In the genomic region with DNA sequence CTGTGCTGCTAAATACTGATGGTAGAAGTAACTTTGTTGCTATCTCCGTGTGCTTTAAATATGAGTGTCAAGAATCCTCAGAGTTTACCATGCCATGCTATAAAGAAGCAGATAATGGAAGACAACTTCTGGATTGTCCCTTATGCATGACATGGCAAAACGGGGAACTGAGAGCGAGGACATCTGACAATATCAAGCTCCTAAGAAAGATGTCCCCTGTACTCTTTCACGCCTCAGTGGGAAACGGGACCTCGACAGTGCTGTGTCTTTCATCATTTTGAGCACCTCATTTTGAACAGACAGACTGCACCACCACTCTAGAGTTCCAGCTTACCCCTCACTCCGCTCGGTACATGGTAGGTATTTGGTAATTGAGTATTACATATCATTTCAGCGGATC, we compare ENCODE assay signal across 20 mouse cellular contexts. TPM values are rescaled to one million over a fixed set of nuclear protein-coding genes. Genes with fewer than 3 reads are reported as not detected.
DNase-seq lines count a peak whose midpoint lies in the region; ATAC-seq and TF ChIP-seq lines count a peak whose summit lies in the region.
"Had no signal": no experiment of that assay in that cellular context is flagged by ENCODE, and none has a peak within 500 bp of the region (broad histone marks: within the 10 kb centered on the region; RNA-seq: fewer than 3 reads in every experiment).

No protein-coding gene starts in this region.

- H3K9me3 ChIP-seq in heart, embryonic 14.5 days (ENCODE audit: control insufficient read depth, low read length) = no peaks in the 10 kb centered on the region
- H3K9me3 ChIP-seq: embryonic facial prominence, embryonic 10.5 days; forebrain, embryonic 13.5 days; hindbrain, embryonic 12.5 days had no signal

- no peak overlapping the region for H3K4me2 ChIP-seq in heart, embryonic 14.5 days (ENCODE audit: low read length)
- H3K4me2 ChIP-seq: forebrain, embryonic 13.5 days; hindbrain, embryonic 12.5 days had no signal

- peak overlapping the region; percentile 95 for H3K27ac ChIP-seq in gastrocnemius, adult 2 months
- 0 out of 4 replicates have a peak overlapping the region, but pooled peaks have one; percentile 4 to 17 for H3K27ac ChIP-seq in heart, embryonic 14.5 days (replicated peaks in 1 of 2; ENCODE audit: control insufficient read depth in 1 of 2, insufficient read depth in 1 of 2, low read depth in 2 of 2, low read length in 2 of 2)
- H3K27ac ChIP-seq in olfactory bulb, adult 2 months (ENCODE audit: insufficient read depth, low read depth, low read length) = peak overlapping the region; percentile 46; the same call in 1 of the 2 replicates
- H3K27ac ChIP-seq in left cerebral cortex, adult 2 months = no peak overlapping the region
- H3K27ac ChIP-seq: embryonic facial prominence, embryonic 10.5 days; forebrain, embryonic 13.5 days; hindbrain, embryonic 12.5 days had no signal

- no peak for ATAC-seq in heart, embryonic 14.5 days (ENCODE audit: insufficient number of reproducible peaks, insufficient read depth, low FRiP score, low read depth)
- ATAC-seq: activated CD4-positive, CD25-positive, alpha-beta regulatory T cell, adult 4 months; hindbrain, embryonic 16.5 days; inflammation-experienced regulatory T-cells, adult 6 months; Patski had no signal

- no peak for DNase-seq in gastrocnemius, adult 2 months
- no peak for DNase-seq in gastrocnemius, postnatal 36 days
- DNase-seq in heart, postnatal 14 days = no peak
- DNase-seq in A20 (ENCODE audit: low read depth, low spot score) = peak; percentile 79
- DNase-seq in left cerebral cortex, adult 2 months (ENCODE audit: extremely low spot score in 1 of 2, low spot score in 2 of 2) = no peak
- DNase-seq: adrenal gland, postnatal 25 days; cerebellum, postnatal 10 days; gastrocnemius, postnatal 25 days; kidney, adult 11 months had no signal

- 73% methylated on average over 9 of the region's 9 CpGs for WGBS in heart, embryonic 14.5 days
- 82% methylated on average over 9 of the region's 9 CpGs for WGBS in olfactory bulb, adult 2 months

- H3K4me1 ChIP-seq in heart, embryonic 14.5 days (ENCODE audit: control insufficient read depth in 2 of 2, insufficient read depth in 2 of 2, low read length in 2 of 2) = peaks cover 33 to 68% of the 10 kb centered on the region in 2 experiments
- H3K4me1 ChIP-seq in olfactory bulb, adult 2 months (ENCODE audit: control insufficient read depth, insufficient read depth, low read length) = peaks cover 43% of the 10 kb centered on the region

- no peaks in the 10 kb centered on the region for H3K27me3 ChIP-seq in heart, embryonic 14.5 days (ENCODE audit: control insufficient read depth, insufficient read depth, low read length)
- H3K27me3 ChIP-seq: CH12.LX; hindbrain, embryonic 12.5 days; Patski had no signal

- intact Hi-C loops in gastrocnemius, adult 2 months (cut with DNase I) = no loop called here
- intact Hi-C loops in gastrocnemius, postnatal 36 days (cut with DNase I) = no loop called here
- intact Hi-C loops in heart, postnatal 14 days (cut with DNase I) = no loop called here
- intact Hi-C loops in left cerebral cortex, adult 2 months (cut with DNase I) = no loop called here

- H3K9ac ChIP-seq in heart, embryonic 14.5 days (ENCODE audit: low read length) = no peak overlapping the region
- H3K9ac ChIP-seq: forebrain, embryonic 13.5 days; forebrain, postnatal 0 days; hindbrain, embryonic 12.5 days had no signal

- no peak for TF ChIP-seq CTCF in gastrocnemius, adult 2 months (IDR thresholded peaks at IDR 0.05)
- no peak for TF ChIP-seq CTCF in olfactory bulb, adult 2 months (IDR thresholded peaks at IDR 0.05; ENCODE audit: insufficient read depth, low read depth, low read length)
- TF ChIP-seq CTCF in left cerebral cortex, adult 2 months (IDR thresholded peaks at IDR 0.05) = no peak

- H3K4me3 ChIP-seq in gastrocnemius, adult 2 months = peak overlapping the region; percentile 45
- H3K4me3 ChIP-seq in heart, embryonic 14.5 days (ENCODE audit: control insufficient read depth in 1 of 2, insufficient read depth in 1 of 2, low read depth in 1 of 2, low read length in 2 of 2) = no peak overlapping the region
- H3K4me3 ChIP-seq in olfactory bulb, adult 2 months (ENCODE audit: insufficient read depth, low read depth, low read length) = no peak overlapping the region
- no peak overlapping the region for H3K4me3 ChIP-seq in left cerebral cortex, adult 2 months
- H3K4me3 ChIP-seq: embryonic facial prominence, embryonic 10.5 days; forebrain, embryonic 13.5 days; hindbrain, embryonic 12.5 days had no signal

- no peak for TF ChIP-seq POLR2A in olfactory bulb, adult 2 months (IDR thresholded peaks at IDR 0.05; ENCODE audit: insufficient read depth, low read depth, low read length)

- no peaks in the 10 kb centered on the region for H3K36me3 ChIP-seq in heart, embryonic 14.5 days (ENCODE audit: control insufficient read depth, insufficient read depth, low read length)
- H3K36me3 ChIP-seq: embryonic facial prominence, embryonic 10.5 days; hindbrain, embryonic 12.5 days had no signal

RNA-seq across cellular contexts. Expression of a gene that starts 25.1 kb away (rescaled TPM):
- 100 to 1,000 TPM; 139 to 145 TPM for total RNA-seq in gastrocnemius, adult 2 months (2021)
- total RNA-seq in gastrocnemius, postnatal 36 days (2021) = 100 to 1,000 TPM; 103 to 135 TPM
- 28.8 and 31.4 TPM in 2 replicates for polyA plus RNA-seq in heart, embryonic 14.5 days (2014; fragmentation: Nextera tagmentation; extraction: Ambion mirVana)
- total RNA-seq in heart, postnatal 14 days (2021) = 10 to 100 TPM; 62.4 to 66.5 TPM
- polyA plus RNA-seq in olfactory bulb, adult 2 months (2012; ENCODE audit: insufficient read depth, insufficient read length, low replicate concordance, missing spikeins) = 121 TPM in 1 of 2 replicates, not detected in the other
- total RNA-seq in left cerebral cortex, adult 2 months (2021) = 10 to 100 TPM; 23.6 to 25.0 TPM

RNA-seq across cellular contexts. Expression of a gene that starts 33.7 kb away (rescaled TPM):
- total RNA-seq in gastrocnemius, adult 2 months (2021) = 10 to 100 TPM; 11.7 to 15.8 TPM
- total RNA-seq in gastrocnemius, postnatal 36 days (2021) = 10 to 100 TPM in 1 of 2 experiments, 1 to 10 TPM in 1; 8.4 to 11.8 TPM
- polyA plus RNA-seq in heart, embryonic 14.5 days (2014; fragmentation: Nextera tagmentation; extraction: Ambion mirVana) = 5.6 and 6.4 TPM in 2 replicates
- 10 to 100 TPM; 28.1 to 28.7 TPM for total RNA-seq in heart, postnatal 14 days (2021)
- not detected in 2 replicates for polyA plus RNA-seq in olfactory bulb, adult 2 months (2012; ENCODE audit: insufficient read depth, insufficient read length, low replicate concordance, missing spikeins)
- 1 to 10 TPM; 1.7 to 2.0 TPM for total RNA-seq in left cerebral cortex, adult 2 months (2021)

RNA-seq across cellular contexts. Expression of a gene that starts 54.7 kb away (rescaled TPM):
- 1 to 10 TPM; 4.3 to 6.9 TPM for total RNA-seq in gastrocnemius, adult 2 months (2021)
- total RNA-seq in gastrocnemius, postnatal 36 days (2021) = 1 to 10 TPM; 4.4 to 5.0 TPM
- polyA plus RNA-seq in heart, embryonic 14.5 days (2014; fragmentation: Nextera tagmentation; extraction: Ambion mirVana) = 4.0 and 4.7 TPM in 2 replicates
- total RNA-seq in heart, postnatal 14 days (2021) = 10 to 100 TPM; 12.7 to 13.3 TPM
- polyA plus RNA-seq in olfactory bulb, adult 2 months (2012; ENCODE audit: insufficient read depth, insufficient read length, low replicate concordance, missing spikeins) = not detected in 2 replicates
- 1 to 10 TPM; 7.3 TPM for total RNA-seq in left cerebral cortex, adult 2 months (2021)
